Mouse (Mus musculus): ENCODE data around the gene Tbx10.
"Not testable (repeated sequence)": the region's sequence is repeated elsewhere in the genome, so short reads cannot be mapped to it uniquely, and the experiment has no call there.

The Tbx10 gene

DNA sequence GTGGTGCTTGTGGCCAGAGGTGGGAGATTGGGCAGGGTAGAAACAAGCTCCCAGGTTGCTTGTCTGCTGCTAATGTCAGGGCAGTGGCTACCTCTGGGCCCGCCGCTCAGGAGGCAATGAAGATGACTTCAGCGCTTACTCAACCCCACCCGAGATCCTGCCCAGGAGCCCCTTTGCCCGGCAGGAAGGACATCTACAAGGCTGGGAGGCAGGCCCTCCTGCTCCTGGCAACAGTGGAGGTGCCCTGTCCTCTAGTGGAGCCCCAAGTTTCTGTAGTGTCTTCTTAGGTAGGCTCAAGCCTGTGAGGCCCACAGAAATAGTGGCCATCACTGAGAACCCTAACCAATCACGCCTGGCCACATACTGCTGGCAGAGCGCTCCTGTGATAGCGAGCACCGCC is 12.5 kb downstream of the Tbx10 start:
- no peak for DNase-seq

DNA sequence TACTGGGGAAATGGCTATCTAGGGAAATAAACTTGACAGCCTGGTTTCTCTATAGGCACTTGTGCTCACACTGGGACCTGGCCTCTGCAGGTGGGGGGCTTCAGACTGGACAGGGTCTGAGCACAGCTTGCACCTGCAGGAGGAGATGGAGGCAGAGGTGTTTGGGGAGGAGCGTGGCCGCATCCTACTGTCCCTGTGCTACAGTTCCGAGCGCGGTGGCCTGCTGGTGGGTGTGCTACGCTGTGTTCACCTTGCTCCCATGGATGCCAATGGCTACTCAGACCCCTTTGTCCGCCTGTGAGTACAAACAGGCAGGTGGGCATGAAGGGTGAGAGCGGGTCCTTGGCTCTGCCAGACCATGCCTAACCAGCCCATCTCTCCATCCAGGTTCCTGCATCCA is 13.4 kb downstream of the Tbx10 start:
- no peak for DNase-seq

- no peak for DNase-seq
Observed at GRCm38 (mm10) chr19:4011086-4011485, 18.5 kb downstream of the Tbx10 start.

DNA sequence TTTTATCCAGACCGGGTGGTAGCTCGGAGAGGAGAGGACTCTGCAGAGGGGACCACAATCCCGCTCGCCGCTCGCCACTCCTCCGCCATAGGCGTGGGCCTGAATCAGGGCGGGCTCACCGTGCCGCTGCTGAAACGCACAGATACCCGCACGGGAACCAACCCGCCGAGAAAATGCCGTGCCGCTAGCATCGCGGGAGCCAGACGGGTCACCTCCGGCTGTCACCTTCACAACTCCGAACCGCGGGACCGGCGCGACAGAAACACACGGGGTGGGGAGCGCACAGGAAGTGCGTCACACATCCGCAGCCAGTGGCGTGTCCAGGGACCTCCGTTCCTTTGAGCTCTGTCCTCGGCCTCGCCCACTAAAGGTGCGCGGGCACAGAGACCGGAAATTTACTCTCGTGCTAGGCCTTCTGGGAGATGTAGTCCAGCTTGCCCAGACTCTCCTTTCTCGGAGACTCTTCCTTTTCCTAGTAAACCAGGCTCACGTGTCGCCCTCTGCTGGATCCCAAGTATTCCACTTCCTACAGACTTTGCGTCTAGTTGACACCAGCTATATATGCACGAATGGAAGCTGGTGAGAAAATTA is 20.0 kb downstream of the Tbx10 start, which contains the start of gene Ndufv1:
Ndufv1 (minus strand) TSS at position 375 of the 591 bp plus-strand sequence.
- peak; percentile 96 to 98 for DNase-seq

DNA sequence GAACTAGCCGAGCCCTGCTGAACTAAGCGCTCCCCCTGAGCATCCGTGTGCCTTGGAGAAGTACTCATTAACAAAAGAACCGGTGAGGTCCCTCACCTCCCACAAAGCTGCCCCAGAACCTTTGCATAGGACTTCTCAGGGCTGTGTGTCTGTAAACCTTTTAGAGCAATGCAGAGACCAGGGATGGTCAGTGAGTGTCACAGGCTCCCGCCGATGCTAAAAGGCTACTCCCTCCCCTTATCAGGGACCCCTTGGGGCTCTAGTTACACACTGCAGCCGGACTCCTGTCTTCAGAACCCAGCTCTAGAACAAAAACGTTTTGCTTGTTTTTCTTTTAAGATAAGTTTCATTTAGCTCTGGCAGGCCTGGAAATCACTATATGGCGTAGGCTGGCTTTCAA is 20.5 kb downstream of the Tbx10 start:
- DNase-seq, result no peak

DNA sequence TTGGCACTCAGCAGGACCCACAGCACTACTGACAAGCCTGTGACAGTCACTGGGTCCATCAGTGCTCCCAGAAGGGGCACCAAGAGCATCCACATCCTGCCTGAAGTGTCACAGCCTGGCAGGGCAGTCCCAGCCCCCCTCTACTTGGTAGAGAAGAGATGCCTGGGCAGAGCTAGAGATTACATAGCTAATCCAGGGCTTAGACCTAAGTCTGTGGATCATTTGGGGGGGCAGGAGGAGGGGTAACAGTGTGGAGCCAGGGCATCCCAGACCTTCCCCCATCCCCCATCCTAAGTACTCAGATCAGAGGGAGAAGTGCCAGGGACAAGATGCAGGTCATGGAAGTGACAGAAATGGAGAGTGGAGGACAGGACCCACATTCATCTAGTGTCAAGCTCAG is 22.2 kb downstream of the Tbx10 start:
- DNase-seq, result no peak

GRCm38 (mm10) chr19:4015635-4016034 is 23.1 kb downstream of the Tbx10 start:
- DNase-seq, result no peak

GRCm38 (mm10) chr19:4017921-4018587 is 25.5 kb downstream of the Tbx10 start:
- DNase-seq, result no peak

GRCm38 (mm10) chr19:4018743-4019583 is 26.4 kb downstream of the Tbx10 start:
- no peak for DNase-seq

DNA sequence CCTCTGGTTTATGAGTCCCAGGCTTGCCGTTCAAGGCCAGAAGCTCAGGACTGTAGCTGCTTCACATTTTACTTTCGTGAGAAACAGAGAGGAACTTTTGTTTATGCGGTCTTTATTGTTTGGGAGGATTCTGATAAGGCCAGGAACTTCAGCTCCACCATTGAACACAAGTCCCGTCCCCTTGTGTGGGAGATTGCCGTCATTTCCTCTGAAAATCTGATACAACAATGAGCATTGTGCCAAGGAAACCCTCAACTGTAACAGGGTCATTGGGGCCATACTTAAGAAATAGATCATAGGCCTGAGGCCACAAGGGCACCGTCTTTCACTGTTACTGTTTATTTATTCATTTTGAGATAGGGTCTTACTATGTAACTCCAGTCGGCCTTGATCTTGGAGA is 30.6 kb downstream of the Tbx10 start:
- no peak for DNase-seq

- DNase-seq, result no peak
Observed at GRCm38 (mm10) chr19:4027576-4027975, 35.0 kb downstream of the Tbx10 start.

DNA sequence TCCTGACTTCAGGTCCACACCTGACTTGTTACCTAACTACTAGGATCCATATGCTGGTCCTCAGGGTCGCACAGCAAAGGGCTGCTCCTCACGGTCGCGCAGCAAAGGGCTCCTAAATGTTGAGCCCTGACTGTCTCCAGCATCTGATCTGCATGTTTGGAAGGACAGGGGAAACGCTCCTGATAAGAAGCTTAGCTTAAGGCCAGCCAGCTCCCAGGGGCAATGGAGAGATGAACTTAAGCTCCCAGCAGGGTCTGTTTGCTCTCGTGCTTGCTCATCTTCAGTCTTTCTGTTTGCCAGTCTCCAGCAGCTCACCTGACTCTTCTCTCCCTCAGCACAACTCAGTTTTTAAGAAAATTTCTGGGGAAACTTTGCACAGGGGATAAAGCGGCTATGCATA is 40.1 kb downstream of the Tbx10 start:
- DNase-seq, result no peak

GRCm38 (mm10) chr19:4033298-4033697 is 40.7 kb downstream of the Tbx10 start:
- no peak for DNase-seq

GRCm38 (mm10) chr19:4033742-4034141 is 41.2 kb downstream of the Tbx10 start:
- DNase-seq, result no peak

- no peak for DNase-seq
Observed at GRCm38 (mm10) chr19:4036327-4037045, 43.9 kb downstream of the Tbx10 start.

- not testable (repeated sequence) for DNase-seq
Observed at GRCm38 (mm10) chr19:4037154-4037787, 44.7 kb downstream of the Tbx10 start.

DNA sequence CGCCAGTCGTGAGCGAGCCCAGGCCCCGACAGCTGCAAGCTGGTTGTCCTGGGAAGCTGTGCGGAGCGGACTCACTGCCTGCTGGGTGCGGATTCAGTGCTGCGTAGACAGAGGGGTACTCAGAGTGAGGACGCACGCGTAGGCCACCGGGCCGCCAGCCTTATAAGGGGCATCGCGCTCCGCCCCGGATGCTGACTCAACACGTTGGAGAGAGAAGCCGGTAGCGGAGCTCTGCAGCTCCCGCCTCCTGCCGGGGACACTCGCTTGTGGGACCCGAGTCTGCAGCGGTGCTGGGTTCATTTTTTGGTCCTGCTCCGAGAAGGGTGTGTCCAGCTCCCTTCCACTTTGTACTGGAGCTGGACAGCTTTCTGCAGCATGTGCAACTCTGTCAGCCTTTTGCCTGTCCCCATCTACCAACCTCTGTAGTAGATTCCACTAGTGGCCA is 45.3 kb downstream of the Tbx10 start, which contains the start of gene Gstp1:
Gstp1 (minus strand) TSS at position 198 of the 445 bp plus-strand sequence.
- DNase-seq, result peak; percentile 80 to 84

DNA sequence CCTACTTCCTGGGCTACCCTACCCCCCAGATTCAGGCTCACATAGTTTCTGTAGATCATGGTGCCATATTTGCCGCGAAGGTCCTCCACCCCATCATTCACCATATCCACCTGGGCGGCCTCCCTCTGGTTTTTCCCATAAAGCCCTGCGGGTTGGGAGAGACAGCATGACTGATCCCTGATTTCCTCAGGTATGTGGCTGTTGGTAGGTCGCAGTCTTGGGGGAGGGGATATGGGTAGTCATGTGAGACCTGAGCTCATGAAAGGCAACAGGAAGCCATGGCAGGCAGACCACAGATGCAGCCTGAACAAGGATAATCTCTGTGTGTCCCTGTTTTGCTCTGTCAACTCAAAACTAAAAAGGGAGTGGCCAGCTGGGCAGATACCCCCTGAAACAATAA is 48.4 kb downstream of the Tbx10 start:
- not testable (repeated sequence) for DNase-seq

DNA sequence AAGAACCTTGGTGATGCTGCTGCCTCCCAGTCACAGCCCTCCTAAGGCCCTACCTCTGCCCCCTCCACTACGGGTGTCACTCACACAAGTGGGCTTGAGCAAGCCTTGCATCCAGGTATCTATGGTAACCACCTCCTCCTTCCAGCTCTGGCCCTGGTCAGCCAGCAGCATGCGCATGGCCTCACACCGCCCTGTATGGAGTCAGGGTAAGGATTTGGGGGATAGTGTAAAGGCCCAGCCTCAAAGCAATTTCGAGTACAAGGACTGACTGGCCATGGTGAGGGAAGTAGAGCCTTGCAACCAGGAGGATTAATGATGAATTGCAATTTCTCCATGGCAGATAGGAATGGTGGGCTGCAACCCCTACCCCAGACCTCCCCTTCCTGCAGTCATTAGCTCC is 48.9 kb downstream of the Tbx10 start:
- DNase-seq, result not testable (repeated sequence)

GRCm38 (mm10) chr19:4042124-4042523 is 49.6 kb downstream of the Tbx10 start:
- DNase-seq, result no peak

GRCm38 (mm10) chr19:4044109-4044508 is 51.6 kb downstream of the Tbx10 start:
- DNase-seq, result not testable (repeated sequence)

All from thymus, adult 18-20 months (tissue).